Mouse (Mus musculus) forelimb bud, embryonic 11.5 days (tissue): ENCODE results near the gene Pnpla1.
"Not testable (repeated sequence)": the region's sequence is repeated elsewhere in the genome, so short reads cannot be mapped to it uniquely, and the experiment has no call there.

ENCODE experiments used
- DNase-seq: peaks from one replicate; pipeline ENCODE4 v3.0.0-alpha.2; 2012; ENCODE audit warnings: low read depth, low spot score

The Pnpla1 gene

DNA sequence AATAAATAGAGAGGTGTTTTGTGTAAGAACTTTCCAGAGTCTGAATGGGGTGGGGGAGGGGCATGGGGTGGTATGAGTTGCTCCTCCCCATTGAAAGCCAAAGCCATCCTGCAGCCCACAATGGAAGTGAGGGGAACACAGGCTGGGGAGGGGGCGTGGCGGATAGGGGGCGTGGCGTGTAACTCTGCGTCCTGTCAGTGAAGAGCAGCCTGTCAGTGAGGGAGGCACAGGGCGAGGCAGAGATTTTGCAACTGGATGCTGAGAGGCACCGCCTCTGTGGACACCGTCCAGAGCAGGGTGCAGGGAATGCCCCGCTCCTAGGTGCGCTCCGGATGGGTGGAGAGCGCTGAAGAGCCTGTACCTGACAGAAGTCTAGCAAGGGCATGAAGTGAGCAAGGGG lies at the start of gene Pnpla1:
Pnpla1 (plus strand) TSS at position 207 of the 400 bp plus-strand sequence.
- DNase-seq = no peak

DNA sequence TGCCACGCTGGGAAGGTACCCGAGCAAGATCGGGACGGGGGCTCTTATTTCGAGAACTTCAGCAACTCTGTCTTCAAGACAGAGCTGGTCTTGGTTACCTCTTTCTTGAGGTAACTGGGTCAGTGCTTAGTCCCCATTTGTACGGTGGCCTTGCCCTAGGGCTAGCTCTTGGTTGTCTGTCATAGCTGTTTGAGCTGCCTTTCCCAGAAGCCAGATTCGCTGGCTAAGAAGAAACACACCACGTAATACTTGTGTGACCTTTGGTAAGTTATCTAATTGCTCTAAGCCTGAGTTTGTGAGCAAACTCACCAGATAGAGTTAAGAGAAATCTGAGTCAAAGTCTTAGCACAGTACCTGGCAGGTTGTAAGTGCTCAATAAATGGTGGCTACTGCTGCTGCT lies 49.5 kb upstream of the Pnpla1 start:
- DNase-seq = no peak

- DNase-seq = no peak
These were observed 48.9 kb upstream of the Pnpla1 start for GRCm38 (mm10) chr17:28809175-28809831.

DNA sequence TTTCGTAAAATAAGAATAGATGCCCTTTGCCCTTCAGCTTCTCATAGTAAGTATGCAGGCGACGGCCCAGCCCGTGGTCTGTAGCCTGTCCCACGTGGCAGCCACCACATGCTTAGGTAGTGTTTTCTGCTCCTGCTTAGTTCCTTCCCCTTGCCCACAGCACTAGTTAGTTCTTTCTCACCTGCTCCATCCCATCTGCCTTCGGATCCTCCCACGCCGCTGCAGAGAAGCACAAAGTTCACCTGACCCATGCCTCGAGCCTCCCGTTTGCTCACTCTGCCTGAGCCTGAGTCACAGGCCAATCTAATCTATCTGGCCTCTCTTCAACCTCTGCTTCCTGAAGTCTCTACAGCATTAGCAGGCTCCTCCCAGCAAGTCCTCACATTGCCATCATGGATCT lies 45.9 kb upstream of the Pnpla1 start:
- DNase-seq = no peak

- DNase-seq = no peak
These were observed 43.6 kb upstream of the Pnpla1 start for GRCm38 (mm10) chr17:28814529-28815097.

DNA sequence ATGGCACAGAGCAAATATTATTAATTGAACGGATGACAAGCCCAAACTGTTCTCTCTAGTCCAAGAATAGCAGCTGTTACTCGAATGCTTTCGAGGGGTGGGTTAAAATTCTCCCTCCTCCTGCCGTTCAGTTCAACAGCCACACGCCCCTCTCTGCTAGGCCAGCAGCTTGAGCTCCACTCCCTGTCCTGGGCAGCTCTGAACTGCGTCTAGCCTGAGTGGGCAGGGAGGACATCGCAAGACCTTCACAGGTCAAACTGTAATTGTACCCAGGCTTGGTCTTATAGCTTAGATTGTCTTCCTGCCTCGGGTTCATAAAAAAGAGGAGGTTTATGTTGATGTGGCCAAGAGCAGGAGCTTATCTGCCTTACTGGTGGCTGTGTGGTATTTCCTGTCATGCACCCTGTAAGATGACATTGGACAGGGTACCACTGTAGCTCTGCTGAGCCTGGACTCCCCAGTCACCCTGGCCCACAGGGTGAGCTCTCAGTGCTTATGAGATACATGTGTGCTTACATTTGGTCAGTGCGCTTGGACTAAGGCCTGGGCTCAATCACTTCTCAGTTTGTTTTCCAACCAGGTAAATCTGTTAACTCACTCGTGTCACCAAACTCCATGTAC lies 42.7 kb upstream of the Pnpla1 start:
- DNase-seq = no peak

DNA sequence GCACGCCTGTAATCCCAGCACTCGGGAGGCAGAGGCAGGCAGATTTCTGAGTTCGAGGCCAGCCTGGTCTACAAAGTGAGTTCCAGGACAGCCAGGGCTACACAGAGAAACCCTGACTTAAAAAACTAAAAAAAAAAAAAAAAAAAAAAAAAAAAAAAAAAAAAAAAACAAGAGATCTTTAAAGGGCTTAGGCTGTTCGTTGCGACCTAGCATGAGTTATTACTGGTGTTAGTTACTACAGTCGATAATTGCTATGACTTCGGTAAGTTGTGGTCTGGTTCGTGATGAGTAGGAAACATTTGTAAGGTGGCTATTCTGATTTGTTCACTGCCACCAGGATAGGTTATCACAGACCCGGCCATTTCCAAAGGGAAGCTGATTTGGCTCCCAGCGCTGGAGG lies 41.9 kb upstream of the Pnpla1 start:
- not testable (repeated sequence) for DNase-seq

- no peak for DNase-seq
These were observed 41.1 kb upstream of the Pnpla1 start for GRCm38 (mm10) chr17:28816875-28817811.

DNA sequence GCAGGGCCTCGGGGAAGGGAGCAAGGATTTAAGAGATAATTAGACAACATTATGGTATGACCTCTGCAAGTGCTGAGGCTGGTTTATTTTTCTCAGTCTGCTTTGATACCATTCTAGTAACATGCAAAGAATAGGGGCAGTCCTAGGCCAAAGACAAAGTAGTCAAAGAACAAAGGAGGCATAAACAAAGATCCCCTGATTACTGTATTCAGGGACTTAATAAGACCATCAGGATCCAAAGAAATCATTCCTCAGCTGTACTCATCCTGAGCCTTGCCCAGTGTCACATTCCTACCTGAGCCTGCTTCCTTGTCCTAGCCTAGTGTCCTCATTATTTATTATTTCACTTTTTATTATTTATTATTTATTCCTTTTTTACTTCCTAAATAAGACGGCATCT lies 38.0 kb upstream of the Pnpla1 start:
- DNase-seq = no peak

DNA sequence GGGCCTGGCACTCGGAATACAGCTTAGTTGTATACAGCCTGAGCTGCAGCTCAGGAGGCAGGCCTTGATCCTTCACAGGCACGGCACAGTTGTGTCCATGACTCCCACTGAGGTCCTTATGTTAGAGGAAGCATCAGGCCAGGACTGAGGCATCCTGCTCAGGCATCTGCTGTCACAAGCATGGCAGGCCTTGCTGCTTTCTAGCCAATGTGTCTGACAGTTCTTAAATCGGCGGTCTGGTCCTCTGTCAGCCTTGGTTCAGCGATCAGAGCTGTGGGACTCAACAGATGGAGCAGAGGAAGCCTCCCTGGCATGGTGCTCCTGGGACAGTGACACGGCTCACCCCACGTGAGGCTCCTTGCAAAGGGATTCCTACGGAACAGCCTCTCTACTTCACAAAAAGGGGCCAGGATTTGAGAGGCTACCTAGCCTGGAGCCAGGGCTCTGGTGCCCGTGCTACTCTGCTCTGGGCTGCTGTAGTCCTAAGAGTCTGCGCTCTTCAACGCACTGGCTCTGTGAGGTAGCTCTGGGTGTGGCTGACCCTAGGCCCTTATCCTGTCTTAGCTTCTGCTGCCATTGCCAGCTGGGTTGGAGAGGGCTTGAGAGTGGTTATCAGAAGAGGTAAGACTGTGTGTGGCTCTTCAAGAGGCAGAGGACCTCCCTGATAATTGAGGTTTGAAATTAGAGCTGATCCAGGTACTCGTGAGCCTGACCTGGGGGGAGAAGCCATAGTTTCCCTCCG lies 35.0 kb upstream of the Pnpla1 start:
- DNase-seq = no peak

- DNase-seq = no peak
These were observed 34.5 kb upstream of the Pnpla1 start for GRCm38 (mm10) chr17:28823749-28824148.

DNA sequence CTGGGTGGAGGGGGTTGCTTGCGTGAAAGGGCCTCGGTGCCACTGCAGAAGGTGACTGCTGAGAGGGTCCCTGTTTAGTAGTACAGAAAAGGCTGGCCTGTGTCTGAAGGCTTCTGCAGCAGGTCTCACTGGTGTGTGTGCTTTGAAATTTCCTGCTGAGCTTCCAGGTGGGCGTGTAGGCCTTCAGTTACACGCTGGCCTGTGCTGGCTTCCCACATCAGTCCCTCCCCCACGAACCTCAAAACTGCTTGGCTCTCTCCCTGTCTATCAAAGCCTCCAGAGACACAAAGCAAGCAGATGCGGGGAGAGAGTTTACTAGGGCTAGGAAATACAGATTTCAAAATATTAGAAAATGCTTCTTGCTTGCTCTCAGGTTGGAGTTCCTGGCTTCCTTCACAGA lies 33.3 kb upstream of the Pnpla1 start:
- DNase-seq = no peak

- DNase-seq = no peak
These were observed 32.7 kb upstream of the Pnpla1 start for GRCm38 (mm10) chr17:28825359-28826041.

DNA sequence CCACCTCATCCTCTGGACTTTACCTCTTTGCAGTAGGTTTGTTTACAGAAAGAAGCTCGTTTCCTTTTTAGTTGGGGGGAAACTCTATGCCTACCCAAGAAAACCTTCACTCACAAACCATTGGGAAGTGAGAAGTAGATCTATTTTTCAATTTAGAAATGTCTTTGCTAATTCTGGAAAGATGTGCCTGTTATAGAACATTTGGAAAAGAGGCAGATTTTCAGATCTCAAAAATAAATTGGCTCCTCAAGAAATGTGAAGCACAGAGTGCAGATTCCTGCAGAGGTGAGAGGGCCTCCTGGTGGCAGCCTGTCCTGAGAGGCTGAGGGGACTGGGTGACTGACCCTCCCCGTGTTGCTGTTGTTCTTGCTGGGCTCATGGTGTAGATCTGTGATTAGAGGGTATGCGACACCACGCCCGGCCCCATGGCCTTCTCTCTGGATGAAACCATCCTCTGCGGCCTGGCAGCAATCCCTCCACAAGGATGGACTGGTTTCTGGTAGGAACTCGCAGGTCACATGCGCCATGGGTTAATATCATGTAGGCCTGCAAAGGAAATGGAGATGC lies 30.5 kb upstream of the Pnpla1 start:
- DNase-seq = no peak

DNA sequence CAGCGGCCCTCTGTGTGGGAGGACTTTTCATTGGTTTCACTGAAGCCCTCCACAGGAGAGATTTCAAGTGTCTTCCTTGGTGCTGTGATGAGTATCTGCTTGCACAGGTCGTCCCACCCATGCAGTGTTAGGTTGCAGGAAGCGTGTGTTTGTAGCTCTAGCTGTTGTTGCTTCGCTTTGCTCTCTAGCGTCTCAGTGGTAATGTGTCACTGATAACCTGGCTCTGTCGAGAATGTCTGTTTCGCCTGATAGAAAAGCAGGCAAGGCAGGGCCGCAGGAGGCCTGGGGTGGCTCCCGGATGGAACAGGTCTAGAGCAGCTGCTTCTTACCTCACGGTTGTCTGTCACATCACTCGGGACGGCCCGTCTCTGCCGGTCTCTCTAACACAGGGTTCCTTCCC lies 29.1 kb upstream of the Pnpla1 start:
- no peak for DNase-seq

GRCm38 (mm10) chr17:28831065-28831464 lies 27.1 kb upstream of the Pnpla1 start:
- DNase-seq = no peak

GRCm38 (mm10) chr17:28832040-28832439 lies 26.2 kb upstream of the Pnpla1 start:
- DNase-seq = no peak

DNA sequence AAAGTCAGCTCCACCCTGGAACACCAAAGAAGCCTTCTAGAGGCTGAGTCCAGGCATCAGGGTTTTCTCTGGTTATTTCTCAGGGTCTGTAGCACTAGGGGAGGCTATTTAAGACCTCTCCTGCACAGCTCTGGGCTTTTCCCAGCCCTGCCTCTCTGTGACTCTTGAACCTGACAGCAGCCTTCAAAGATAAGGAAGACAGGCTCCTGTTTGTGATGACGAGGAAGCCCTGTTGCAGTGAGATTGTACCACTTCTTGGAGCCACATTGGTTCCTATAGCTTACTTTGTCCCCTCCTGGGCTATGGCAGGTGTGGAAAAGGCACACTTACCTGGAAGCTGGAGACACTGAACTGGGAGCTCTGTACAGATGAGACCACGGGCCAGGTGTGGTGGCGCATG lies 25.3 kb upstream of the Pnpla1 start:
- no peak for DNase-seq

- DNase-seq = no peak
These were observed 23.5 kb upstream of the Pnpla1 start for GRCm38 (mm10) chr17:28834676-28835075.

GRCm38 (mm10) chr17:28837840-28838239 lies 20.4 kb upstream of the Pnpla1 start:
- no peak for DNase-seq

DNA sequence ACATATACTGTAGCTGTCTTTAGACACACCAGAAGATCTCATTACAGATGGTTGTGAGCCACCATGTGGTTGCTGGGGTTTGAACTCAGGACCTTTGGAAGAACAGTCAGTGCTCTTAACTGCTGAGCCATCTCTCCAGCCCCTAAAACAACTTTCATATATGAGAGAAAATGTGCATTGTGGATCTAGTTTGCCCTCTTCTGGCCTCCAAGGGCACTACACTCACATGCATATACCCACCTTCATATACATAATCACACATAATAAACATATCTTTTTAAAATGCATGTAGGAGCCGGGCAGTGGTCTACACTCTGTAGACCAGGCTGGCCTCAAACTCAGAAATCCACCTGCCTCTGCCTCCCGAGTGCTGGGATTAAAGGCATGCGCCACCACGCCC lies 16.3 kb upstream of the Pnpla1 start:
- DNase-seq = not testable (repeated sequence)
